Mouse (Mus musculus) lung, postnatal 36 days (tissue): ENCODE measurements at regions not wholly inside any gene's neighbourhood (a gene's known extent, or its start where the extent isn't known, plus 50 kb on each side); places are given as distances from the start of the nearest gene placed in this dataset.
"Not testable (repeated sequence)": the region's sequence is repeated elsewhere in the genome, so short reads cannot be mapped to it uniquely, and the experiment has no call there.

ENCODE experiments used
- DNase-seq: peaks from one replicate; pipeline ENCODE4 v3.0.0; 2022; ENCODE audit warnings: mixed read lengths

GRCm38 (mm10) chr1:160843671-160844070, 50.7 kb upstream of the Rabgap1l start:
- DNase-seq: peak; percentile 20

DNA sequence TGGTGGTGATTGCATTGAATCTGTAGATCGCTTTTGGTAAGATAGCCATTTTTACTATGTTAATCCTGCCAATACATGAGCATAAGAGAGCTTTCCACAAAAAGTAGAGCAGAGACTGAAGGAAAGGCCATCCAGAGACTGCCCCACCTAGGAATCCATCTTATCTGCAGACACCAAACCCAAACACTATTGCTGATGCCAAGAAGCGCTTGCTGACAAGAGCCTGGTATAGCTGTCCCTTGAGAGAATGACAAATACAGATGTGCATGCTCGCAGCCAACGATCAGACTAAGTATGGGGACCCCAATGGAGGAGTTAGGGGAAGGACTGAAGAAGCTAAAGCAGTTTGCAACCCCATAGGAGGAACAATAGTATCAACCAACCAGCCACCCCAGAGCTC, 51.7 kb upstream of the Rabgap1l start:
- not testable (repeated sequence) for DNase-seq

DNA sequence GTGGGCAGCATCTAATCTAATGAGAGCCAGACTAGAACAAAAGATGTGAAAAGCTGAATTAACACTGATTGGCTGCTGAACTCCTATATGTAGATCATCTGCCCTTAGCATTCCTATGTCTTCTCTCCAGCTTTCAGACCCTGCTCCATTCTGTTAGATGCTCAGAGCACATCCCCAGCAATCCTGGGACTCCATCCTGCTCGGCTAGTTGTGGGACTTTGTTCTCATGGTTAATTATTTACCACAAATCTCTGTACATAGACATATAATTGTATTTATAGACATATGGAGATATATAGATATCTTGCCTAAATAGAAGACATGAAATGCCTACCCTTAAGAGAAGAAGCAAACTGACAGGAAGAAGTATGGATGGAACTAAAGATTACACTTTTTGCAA, 55.5 kb upstream of the Rc3h1 start:
- DNase-seq: no peak

DNA sequence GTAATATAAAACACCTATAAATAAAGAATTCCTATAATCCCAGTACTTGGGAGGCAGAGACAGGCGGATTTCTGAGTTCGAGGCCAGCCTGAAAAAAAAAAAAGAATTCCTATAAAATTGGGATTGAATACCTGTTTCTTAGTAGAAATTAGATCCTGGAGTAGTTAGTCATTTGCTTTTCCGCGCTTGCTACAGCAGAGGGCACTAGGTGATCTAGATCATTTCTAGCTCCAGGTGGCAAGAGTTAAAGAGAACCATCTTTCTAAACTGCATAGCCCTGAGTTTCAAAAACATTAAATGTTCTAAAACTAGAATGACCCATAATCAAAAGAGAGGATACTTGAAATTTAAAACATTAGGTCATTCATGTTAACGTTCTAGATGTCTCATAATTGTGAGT, 51.8 kb upstream of the Rc3h1 start:
- DNase-seq: no peak

GRCm38 (mm10) chr1:160855411-160855810, 50.8 kb upstream of the Rc3h1 start:
- no peak for DNase-seq

DNA sequence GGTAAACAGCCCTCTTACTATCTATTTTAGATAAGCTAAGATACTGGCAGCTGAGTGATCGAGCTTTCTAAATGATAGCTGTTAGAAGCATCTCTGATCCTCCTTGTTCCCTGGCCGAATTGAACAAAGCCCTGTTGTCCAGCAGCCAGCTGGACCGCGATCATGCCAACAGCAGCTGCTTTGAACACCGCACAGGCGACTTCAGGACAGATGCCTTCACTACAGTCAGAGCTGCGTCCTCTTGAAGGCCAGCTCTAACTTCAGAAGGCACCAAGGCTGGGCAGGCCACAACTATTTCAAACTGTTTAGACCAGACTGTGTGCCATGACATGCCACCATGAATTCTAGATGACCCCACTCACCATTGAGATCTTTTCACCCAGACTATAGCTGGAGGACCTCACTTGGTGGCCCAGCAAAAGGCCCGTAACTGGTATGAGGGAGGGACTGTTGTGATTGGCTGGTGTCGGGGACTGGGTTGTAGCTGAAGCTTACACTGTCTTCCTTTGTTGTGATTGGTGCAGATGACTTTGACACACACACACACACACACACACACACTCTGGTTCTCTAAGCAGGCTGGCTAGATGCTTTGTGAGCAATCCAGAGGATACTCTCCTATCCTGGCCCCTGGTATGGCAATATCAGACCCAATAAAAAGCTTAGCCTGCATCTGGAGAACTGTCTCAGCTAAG, 50.1 kb upstream of the Rc3h1 start:
- DNase-seq: no peak
